Mouse (Mus musculus): ENCODE measurements around the gene Ttc32.
"Not testable (repeated sequence)": the region's sequence is repeated elsewhere in the genome, so short reads cannot be mapped to it uniquely, and the experiment has no call there.

Ttc32 gene

DNA sequence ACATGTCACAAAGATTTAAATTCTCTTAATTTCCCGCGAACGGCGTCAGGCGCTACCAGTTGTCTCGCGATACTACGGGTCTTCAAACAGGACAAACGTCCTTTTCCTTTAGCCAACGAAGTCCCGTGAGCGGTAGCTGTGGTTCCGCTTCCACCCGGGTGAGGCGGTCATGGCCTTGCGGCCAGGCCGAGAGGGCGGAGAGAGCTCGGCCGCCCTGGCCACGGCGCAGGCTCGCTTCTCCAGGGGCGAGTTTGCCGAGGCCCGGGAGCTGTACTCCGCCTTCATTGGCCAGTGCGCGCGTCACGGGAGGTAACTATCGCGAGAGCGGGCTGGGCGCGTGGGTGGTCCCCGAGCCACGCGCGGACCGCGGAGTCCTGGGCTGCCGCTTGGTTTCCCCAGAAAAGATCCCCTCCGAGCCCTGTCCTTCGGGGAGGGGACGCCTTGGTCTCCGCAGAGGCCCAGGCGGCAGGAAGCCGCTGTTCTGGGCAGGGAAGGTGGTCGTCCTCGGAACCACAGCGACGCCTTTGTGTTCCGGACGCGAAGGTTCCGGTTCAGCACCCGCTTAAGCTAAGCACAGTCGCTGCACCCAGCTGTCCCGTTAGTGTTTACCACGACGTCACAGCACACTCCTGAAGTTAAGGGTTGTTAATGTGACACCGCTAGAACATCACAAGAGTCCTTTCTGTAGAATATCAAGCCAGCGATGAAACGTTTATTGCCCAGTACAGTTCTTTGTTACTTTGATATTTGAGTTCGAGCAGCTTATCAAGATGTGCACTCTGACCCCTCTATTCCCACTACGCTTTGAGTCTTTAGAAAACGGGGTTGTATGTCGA, at the start of gene Ttc32:
Ttc32 (plus strand) TSS at position 110 of the 836 bp plus-strand sequence.
- DNase-seq = peak; percentile 97

DNA sequence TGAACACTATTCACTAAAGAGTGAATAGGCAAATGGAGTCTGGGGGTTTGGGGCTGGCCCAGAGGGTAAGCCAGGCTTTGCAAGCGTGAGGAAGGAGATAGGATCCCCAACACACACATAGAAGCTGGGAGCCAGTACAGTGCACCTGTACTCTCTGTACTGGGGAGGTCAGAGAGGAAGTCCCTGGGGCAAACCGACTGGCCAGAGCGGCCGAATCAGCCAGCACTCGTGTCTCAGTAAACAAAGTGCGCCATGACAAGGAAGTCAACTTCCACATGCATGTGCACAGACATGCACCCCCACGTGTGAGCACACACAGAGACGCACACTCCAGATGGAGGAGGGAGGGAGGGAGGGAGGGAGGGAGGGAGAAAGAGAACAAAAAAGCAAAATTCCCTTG, 36.6 kb upstream of the Ttc32 start:
- DNase-seq = no peak

DNA sequence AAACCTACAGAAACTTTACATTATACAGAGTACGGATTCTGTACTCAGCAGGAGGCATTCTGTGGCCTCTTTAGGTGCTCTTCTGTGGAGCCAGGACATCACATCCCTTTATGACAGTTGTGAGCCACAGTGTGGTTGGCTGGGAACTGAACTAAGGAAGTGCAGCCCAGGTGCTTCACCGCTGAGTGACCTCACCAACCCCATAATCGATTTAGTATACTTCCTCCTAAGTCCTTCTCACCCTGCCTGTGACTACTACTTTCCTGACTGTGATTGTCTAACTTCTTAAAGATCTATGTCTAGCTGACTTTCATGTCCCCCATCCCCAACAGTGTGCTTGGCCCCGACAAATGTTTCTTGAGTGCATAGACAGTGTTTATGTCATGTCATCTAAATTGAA, 31.5 kb upstream of the Ttc32 start:
- no peak for DNase-seq

DNA sequence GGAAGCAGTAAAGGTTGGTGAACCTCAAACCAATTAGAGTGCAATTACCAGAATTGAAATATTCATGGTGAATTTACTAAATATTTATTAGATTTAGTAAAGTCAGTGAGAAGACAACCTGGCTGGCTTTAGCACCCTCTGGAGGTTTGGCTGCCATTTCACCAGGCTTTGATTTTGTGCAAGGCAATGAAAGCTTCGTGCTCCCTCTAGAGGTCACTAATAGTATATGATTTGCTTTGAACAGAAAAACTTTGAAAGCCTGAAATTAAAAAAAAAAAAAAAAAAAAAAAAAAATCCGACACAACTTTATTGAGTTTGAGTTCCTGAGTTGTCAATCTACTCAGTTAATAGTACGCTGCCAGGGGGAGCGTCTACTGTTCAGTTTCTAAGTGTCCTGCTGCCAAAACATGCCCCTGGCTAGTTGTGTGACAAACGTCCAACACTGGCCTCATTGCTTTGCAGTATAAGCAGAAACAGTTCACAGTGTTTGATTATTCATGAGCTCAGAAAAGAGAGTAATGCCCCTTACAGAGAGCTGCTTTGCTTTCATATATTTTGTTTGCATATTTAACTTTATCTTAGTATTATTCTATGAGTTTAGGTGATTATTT, 27.7 kb upstream of the Ttc32 start:
- DNase-seq = peak; percentile 84

DNA sequence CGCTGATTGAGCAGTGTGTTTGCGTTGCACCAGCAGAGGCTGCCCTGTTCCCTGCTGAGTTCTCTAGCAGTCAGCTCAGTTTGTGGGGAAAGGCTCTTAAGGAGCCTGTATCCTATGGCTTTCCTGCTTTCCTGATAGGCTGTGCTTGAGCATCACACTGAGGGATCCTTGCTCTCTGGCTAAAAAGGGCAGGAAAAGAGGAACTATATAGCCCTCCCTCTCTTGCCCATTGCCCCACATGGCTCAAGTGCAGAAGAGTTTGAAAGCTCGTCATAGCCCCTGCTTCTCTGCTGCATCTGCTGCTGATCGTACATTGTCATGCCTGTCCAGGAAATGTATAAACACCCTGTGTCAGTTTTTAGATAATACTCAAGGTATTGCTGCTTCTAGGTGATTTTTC, 22.7 kb upstream of the Ttc32 start:
- no peak for DNase-seq

DNA sequence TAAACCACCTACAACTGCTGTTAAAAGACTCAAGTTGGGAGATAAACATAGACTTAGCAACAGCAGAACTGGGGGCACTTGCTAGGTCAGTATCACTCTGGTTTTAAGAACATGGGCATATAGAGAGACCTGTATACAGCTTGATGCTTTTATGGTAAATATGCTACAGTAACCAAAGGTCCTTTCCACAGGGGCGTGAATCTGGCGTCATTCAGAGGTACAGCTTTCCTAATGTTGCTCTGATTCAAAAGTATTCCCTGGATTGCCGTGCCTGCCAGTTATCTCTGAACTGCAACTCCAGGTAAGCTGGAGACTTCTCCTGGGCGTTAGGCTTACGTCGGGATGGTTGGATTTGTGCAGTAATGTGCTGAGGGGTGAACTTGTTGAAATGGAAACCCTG, 22.0 kb upstream of the Ttc32 start:
- DNase-seq = no peak

DNA sequence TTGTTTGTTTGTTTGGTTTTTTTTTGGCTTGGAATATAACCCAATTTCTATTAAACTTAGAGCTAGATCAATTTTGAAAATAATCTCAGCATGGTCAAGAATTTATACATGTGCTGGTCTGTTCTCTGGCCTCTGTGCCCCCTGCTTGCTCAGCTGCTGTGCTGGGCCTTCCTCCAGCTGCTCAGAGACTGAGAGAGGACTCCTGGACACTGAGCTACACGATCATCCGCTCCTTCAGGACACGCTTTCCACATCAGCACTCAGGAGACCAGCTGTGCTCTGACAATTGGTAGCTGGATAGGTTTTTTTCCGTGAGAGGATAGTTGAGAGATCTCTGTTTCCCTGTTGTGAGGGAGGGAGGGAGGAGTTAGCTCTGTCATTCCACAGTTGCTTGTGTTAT, 19.5 kb upstream of the Ttc32 start:
- DNase-seq = no peak

DNA sequence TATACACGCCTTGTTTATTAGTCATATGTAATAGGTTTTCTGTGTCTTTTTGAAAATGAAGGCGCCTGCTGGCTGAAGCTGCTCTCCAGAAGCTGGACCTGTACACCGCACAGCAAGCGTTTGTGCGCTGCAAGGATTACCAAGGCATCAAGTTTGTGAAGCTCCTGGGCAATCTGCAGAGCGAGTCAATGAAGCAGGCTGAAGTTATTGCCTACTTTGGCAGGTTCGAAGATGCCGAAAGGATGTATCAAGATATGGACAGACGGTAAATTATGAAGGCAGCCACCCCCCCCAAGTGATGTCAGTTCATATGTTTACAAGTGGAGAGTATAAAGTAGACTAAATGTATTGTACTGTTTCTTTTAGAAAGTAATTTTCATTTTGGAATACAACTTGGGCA, 13.4 kb upstream of the Ttc32 start:
- no peak for DNase-seq

DNA sequence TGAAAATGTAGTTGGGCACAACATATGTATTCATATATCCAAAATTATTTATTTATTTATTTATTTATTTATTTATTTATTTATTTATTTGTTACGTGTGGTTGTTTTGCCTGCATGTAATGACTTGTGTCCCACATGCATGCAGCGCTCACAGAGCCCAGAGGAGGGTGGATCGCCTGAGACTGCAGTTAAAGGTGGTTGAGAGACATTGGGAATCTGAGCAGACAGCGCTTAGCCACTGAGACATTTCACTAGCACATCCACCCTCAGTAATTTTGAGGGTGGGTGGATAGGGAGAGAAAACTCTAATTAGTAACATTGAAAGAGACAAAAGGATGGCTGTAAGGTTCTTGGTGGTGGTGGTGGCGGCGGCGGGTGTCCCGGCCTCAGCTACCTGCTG, 9.4 kb upstream of the Ttc32 start:
- DNase-seq = no peak

DNA sequence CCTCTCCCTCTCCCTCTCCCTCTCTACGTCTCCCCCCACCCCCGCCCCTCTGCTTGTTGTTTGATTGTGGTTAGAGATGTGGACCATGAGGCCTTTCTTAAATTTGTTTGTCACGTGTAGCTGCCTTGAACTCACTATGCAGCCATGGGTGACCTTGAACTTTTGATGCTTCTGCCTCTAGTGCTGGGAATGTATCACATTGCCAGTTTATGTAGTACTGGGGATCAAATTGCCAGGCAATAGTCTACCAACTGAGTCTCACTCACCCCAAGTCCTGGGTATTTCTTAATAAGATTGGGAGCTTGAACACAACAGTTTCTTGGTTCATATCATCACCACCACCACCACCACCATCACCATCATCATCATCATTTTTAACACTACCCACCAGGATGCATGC, 8.8 kb upstream of the Ttc32 start:
- no peak for DNase-seq

DNA sequence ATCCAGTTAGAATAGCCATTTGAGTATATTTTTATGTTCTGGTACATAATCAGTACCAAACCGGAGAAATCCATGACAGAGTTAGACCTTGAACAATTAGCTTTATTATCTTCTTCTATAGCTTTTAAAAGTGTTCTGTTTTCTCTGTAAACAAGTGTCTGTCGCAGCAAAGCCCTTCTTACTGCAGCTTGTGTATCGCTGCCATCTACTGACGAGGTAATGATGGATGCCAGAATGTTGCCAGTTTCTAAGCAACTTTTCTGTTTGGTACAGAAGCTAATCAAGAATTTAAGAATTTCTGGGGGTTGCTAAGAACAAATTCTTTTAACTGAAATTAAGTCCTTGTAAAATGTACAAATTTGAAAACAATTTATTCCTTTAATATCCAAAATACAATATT, 6.8 kb upstream of the Ttc32 start:
- DNase-seq = no peak

DNA sequence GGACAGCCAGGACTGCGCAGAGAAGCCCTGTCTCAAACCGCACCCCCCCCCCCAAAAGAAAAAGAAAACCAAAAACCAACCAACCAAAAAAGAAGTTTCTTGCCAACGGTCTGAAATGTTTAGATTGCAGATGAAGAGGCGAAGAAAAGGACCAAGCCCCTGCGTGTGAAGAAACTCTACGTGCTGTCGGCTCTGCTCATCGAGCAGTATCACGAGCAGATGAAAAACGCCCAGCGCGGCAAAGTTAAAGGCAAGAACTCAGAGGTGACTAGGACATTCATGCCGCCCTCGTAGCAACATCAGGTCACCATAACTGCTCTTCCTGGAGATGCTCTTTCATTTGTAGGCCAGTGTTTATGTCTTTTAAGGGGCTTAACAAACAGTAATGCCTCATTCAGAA, 5.7 kb upstream of the Ttc32 start:
- no peak for DNase-seq

DNA sequence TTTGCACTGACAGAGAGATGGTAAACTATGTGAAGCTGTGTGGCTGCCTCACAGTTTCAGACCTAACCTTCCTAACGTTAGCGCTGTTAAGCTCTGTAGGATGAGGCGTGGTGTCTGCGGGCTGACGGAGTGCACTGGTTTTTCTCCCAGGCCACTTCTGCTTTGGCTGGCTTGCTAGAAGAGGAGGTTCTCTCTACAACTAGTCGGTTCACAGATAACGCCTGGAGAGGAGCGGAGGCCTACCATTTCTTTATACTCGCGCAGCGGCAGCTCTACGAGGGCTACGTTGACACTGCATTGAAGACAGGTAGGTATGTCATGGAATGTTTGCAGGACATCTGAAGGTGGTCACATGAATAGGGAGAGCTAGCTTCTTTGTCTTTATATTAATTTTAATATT, 5.1 kb upstream of the Ttc32 start:
- no peak for DNase-seq

DNA sequence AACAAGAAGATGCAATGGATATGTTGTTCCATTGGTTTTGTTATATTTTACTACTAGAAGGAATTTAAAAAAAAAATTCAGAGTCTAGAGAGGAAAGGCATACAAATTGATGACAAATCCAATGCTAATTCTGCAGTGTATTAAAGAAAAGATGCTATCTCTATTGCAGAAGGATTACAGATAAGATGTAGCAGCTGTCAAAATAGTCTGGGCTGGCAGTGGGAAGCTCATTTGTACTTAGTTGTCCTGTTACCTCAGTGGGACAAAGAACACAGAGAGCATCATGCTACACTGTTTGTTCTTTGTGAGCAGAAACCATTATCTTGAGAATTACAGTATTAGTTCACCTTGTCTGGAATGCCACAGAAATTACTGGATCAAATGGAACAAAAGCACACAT, 3.0 kb upstream of the Ttc32 start:
- no peak for DNase-seq

DNA sequence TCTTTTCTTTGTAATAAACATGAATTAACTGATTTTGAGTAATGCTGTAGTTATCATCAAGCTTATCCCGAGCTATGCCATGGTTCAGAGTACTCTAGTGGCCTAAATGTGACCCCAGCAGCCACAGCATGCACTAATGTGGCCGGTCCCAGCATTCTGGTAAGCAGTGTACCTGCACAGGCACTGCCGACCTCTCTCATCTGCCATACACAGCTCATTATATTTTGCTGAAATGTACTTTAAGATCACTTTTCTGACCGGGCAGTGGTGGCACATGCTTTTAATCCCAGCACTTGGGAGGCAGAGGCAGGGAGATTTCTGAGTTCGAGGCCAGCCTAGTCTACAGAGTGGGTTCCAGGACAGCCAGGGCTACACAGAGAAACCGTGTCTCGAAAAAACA, 981 bp upstream of the Ttc32 start:
- DNase-seq = not testable (repeated sequence)

DNA sequence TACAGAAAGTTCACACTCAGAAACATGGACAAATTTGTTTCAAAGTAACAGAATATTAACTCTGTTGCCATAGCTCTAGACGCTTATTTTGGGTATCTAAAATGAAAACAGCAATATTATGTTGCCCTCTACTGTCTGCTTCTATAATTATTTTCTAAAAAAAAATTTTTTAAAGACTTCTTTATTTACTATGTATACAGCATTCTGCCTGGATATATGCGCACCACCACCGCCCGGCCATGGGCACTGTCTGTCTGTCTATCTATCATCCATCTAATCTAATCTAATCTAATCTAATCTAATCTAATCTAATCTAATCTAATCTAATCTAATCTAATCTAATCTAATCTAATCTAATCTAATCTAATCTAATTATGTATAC, 300 bp upstream of the Ttc32 start:
- no peak for DNase-seq

DNA sequence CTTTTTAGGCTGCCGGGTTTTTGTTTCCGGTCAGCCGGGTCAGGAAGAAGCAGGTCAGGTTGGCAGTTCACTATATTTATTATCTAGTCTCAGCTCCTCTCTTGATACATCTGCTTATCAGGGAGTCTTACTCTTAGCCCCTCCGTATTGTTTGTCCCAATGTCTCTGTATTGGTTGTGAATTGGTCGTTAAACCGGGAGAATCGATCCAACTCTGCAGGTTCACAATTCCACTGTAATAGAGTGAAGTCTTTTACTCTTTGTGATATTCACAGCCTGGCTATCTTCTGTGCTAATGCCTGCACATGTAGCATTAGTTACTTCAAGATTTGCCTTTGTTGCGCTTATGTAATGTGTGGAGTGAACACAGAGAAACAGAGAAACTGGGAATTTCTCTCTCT, 1.4 kb downstream of the Ttc32 start:
- no peak for DNase-seq

DNA sequence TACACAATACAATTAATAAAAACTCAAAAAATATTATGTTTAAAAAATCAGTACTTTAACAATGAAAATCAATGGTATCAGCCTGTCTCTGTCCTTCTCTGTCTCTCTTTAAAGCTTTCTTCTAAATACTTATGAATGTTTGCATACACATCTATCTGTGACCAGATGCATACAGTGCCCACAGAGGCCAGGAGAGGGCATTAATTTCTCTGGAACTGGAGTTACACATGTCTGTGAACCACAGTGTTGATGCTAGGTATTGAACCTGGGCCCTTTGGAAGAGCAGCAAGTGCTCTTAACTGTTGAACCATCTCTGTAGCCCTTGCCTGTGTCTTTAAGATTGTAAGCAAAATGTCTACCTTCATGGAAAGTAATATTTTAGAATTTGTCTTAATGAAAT, 3.3 kb downstream of the Ttc32 start:
- DNase-seq = no peak

DNA sequence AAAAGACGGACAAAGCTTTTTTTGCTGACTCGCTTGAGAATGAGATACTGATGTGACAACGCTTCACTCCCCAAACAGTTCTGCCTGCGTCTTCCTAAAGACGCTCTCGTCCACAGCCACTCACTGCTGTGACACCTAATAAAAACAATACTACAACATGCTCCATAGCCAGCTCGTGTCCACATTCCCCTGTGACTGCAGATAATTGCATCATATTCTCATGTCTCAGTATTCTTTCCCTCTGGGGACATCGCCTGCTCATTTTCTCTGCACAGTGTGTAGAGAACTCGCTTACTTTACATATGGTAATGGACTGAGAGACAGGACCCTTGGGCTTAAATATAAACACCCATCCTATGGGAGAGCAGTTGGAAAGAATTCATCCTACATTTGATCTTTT, 6.6 kb downstream of the Ttc32 start:
- DNase-seq = no peak

DNA sequence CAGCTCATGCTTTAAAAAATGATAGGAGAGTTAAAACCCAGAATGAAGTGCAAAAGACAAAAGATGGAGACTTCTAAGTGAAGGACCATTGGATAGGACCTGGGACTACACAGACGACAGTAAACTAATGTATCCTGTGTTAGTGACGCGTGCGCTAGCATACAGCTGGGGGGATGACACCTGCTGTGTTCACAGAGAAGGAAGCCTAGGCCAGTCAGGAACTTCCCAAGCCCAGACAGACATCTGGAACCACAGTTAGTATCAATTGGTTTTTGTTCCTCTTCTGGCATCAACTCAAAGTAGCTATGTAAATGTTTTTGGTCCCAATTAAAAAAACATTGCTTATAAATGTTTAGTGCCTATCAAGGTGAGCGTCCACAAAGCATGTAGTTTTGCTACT, 10.4 kb downstream of the Ttc32 start:
- DNase-seq = no peak

DNA sequence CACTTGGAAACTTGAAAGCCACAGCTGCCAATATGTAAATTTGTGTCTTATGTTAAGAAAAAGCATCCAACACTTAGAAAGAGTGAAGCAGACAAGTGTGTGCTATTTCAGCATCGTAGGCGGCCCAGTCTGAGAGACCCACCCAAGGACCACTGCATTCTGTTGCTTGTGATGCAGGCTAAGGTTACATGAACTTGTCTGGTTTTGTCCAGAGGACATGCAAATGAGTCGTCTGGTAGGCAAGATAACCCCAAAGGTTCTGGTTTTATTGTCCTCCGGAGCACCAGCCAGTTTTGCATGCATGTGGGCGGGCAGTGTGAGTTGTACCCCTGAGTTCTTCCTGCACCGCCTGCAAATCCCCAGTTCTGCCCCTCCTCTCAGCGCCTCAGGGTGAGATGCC, 10.9 kb downstream of the Ttc32 start:
- DNase-seq = no peak

DNA sequence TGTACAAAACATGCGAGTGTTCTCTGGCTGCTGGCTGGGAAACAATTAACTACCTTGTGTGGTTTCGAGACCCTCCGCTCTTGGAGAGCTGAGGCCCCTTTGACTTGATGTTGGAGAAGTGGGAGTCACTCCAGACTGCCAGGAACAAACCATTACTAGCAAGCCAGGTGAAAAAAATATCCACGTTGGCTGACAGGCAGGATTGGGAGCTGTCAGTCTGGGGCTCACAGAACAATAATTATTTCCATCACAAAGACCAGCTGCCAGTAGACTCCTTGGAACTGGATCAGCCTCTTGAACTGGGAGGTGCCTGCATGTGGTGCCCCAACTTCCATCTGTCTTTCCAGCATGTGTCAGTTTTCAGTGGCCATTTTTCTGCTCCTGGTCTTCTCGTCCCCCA, 12.5 kb downstream of the Ttc32 start:
- DNase-seq = no peak

DNA sequence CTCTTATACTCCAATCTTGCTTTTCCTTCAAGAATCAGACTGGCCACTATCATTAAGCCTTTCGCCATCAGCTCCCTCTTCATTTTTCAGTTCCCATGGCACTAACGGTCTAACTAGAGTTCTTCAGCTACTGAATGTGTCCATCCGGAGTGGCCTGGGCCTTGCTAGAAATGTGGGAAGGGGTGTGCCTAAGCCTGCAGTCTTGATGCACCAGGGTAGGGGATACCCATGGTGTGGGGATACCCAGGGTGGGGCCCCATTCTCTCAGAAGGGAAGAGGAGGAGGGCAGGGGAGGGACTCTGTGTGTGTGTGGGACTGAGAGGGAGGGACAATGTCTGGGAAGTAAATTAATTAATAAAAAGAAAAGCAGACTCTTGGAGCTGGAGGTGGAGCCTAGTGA, 13.0 kb downstream of the Ttc32 start:
- DNase-seq = no peak

DNA sequence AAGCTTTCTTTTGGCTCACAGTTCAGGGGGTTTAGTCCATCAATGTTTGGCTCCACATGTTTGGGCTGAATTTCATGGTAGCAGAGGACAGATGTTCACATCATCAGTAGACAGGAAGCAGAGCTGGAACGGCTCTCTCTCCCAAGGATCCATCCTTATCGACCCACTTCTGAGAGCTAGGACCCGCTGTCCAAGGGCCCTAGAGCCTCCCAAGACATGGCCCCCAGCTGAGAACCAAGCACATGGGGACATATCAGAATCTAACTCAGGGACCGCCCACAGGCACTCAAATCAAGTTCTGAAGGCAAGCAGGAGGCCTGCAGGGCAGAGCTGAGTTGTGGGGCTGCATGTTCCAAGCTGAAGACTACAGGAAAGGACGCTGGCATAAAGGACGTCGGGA, 14.9 kb downstream of the Ttc32 start:
- no peak for DNase-seq

DNA sequence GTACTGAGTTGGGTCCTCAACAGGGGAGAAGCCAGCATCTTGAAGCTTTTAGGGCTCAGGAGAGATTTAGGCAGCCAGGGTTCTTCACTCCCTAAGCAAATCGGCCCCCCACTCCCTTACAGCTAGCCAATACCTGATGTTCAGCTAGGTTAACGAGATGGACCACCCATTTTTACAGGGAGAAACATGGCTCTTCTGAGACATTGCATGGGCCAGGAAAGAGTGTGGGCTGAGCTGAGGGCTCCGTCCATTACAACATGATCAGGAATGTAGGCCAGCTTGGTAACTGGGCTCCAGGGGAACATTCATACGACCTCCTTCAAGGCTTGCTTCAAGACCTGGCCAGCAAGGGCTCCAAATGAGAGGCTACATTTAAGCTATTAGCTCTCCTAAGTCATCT, 16.9 kb downstream of the Ttc32 start:
- DNase-seq = no peak

All from lung, postnatal 36 days (tissue).